Mouse (Mus musculus): ENCODE measurements around the gene Efnb2.

Efnb2 gene

DNA sequence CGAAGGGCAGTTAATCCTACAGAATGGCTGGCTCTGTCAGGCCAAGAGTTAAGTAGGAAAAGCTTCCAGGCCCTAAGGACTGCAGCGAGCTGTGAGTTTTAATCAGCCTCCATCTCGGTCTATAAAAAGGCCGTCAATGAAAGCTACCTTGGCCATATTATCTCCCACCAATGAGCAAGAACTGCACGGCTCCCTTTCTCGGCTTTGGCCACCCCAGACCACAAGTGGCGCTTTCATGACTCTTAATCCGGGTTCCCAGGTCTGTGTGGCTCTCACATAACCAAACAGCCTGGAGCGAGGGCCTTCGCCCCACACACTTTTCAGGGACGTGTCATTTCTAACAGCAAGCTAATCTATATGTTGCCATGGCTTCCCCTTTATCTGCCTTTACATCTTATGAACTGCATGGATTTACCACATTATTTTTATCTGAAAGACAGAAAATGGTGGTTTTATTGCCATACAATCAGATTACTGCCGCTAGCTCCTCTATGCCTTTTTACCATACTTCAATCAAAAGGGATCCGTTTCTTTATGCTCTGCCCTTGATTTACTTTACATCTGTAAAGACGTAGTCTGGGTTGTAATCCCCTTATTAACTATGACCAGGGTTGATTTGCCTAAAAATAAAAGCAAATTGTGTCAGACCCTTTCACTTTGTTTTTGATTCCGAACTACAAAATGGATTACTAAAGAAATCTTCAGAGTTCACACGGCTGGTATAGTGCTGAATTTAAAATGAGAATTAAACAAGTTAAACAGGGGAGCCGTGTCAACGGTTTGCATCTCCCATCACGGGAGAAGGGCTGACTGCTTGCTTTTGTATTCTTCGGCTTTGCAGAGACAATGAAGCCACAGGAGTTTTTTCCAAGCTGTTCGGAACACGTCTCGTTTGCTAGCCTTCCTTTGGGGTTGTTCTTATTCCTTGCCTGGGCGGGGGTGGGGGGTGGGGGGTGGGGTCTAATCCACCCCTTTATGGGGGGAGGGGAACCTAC, 5.4 kb downstream of the Efnb2 start:
- DNase-seq = peak; percentile 83

DNA sequence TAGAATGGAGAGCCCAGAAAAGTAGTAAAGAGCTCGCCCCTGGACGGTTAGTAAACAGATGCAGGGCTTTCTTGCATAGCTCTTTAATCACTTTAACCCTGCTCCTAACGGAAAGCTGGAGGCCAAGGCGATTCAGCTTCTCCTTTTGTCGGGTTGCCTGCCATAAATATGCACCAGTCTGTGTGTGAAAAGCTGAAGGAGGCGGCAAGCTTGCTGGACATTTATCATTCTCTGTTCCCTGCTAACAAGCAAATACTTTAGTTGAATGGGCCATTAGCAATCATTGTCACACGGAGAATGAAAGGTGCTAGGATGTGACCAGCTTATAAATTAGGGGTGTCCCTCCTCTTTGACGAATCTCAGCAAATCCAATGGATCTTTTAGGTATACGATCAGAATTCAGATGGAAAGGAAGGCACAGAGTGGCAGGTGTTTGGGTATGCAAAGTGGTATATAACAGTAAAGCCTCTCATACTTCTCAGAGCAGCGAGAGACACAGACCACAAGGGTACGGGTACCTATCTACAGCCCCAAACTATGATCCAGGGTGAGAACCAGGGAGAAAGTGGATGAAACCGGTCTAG, 7.0 kb downstream of the Efnb2 start:
- DNase-seq = peak; percentile 70

- peak; percentile 81 for DNase-seq
Measured at GRCm38 (mm10) chr8:8653343-8653742, 7.7 kb downstream of the Efnb2 start.

- DNase-seq = peak; percentile 78
Measured at GRCm38 (mm10) chr8:8652388-8652787, 8.7 kb downstream of the Efnb2 start.

DNA sequence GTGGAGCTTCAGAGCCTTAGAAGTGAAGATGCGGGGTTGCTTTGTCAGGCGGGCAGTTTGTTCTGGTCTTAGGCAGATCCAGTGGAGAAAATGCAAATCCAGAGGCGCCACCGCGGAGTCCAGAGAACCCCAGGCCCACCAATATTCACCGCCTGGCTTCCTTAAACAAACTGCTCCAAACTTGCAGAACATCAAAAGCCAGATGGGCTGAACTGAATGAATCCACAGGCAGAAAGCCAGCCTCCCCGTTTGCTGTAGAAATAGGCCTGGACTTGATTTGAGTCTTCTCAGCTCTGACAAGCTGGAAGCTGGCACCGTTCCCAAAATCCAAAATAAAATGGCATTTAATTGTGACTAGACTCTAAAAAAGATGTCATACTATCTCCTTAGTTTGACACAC, 11.1 kb downstream of the Efnb2 start:
- DNase-seq = peak; percentile 92

DNA sequence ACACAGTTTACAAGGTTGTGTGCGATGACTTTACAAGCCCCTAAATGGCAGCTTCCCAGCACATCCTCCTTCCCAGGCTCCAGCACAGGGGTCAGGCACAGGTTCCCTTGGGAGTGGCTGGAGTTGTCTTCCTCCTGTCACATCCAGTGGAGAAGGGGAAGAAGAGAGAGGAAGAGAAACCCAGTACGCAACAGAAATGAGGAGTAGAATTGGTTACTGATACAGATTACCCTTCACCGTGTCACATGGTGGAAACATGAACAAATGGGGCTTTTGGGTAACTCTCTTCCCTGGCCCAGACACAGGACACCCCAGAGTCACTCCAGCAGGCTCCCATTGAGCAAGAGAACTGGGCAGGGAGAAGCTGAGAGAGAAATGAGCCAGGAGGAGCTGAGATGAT, 11.5 kb downstream of the Efnb2 start:
- peak; percentile 92 for DNase-seq

GRCm38 (mm10) chr8:8648686-8649085, 12.4 kb downstream of the Efnb2 start:
- DNase-seq = peak; percentile 73

DNA sequence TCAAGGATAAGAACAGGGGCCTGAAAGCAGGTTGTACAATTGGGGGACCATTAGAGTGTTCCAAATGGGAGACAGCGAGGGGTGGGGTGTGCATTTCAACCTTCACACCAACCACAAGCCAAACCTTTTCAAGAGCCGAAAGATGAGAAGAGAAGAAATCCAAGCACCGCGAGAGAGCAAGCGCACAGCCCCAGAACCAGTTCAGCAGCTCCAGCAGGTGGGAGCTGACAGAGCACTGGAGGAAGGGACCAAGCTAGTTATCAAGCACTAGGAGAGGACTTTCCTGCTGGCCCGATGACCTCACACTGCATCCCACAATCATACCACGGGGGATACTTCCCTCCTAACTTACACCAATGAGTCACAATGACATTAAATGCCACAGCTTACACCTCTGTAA, 13.2 kb downstream of the Efnb2 start:
- peak; percentile 75 for DNase-seq

DNA sequence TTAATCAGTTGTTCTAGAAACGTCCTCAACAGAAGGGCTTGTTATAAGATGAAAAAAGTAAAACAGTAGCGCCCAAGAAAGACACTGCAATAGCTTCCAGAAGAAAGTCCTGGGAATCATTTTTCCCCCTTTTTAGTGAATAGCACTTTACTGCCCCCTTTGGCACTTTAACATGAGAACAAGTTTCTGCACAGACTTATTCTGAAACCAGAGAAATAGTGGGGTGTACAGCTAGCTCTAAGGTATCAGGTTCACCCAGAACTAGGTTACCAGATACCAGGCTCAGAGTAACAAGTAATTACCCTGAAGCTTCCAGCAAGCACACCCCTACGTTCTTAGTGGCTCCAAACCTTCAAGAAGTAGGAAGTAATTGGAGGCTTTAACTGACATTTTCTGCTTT, 13.7 kb downstream of the Efnb2 start:
- DNase-seq = no peak

DNA sequence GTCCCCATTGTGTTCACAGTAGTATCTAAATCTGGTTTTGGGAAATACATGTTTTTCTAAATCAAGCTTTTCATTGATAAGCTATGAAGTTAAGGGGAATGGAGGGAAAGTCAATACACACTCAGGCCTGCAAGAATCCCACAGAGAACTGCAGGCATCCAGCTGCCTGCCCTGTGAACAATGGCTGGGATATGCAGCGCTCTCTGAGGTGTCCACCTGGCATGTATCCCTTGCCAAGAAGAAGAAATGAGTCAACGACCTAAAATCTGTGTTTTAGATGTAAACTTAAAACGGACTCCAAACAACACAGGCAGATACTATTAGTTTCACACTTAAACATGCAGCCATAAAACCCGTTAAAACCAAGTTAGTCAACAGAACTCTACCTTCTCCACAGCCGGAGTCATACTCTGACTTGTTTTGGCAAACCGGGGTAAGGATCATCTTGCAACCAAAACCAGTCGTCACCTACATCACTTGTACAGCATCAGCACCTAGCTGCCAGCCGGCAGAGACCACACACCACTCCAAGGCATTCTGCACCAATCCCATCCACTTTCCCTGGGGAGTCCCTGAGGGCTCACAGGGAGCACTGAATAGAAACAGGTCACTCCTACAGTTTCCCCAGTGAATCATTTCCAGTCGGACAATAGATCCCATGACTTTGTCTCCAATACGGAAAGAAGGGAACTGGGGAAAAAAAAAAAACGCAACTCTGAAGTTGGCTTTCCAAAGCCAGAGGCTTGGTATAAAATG, 16.7 kb downstream of the Efnb2 start:
- DNase-seq = peak; percentile 92

DNA sequence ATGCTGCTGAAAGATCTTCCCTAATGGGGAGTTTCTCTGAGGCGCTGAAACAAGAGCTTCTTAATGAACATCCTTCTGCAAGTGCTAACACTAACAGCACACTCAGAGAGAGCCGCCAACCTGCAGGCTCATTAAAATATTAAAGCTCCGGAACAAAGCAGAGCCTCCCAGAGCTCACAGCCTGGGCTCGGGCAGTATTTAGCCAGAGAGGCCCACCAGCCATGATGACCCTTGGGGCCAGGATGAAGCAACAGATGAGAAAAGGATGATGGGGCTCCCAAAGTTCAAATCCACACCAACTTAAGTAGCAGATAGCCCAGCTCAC, 20.8 kb downstream of the Efnb2 start:
- DNase-seq = peak; percentile 27

DNA sequence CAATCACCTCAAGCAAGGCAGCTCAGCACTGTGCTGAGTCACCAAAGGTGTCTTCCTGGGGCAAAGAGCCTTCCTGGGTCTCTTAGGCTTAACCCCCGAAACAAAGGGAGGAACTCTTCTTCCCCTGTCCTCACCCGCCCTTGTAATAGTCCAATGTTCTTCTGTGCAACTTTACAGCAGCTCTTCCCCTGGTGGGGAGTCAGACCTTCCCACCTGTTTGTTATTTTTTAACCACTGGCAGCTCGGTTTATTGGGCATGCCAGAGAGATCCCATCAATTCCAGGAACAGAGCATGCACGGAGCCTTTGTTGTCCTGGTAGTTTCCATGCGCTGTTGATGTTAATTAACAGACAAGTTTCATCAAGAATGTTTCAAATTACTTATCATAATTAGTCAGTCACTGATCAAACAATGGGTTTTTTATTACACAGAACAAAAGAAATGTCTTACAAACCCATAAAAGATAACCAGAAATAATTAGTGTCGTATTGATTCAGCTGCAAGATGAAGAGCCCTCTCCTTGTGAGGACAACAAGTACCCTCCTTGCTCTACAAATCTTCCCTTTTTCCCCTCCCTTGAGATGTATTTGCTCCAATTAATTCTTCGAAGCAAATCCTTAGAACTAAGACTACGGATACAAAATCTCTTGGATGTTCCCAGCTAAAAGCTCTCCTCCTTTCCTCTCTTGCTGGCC, 21.3 kb downstream of the Efnb2 start:
- DNase-seq = peak; percentile 71

- peak; percentile 86 for DNase-seq
Measured at GRCm38 (mm10) chr8:8631394-8631793, 29.6 kb downstream of the Efnb2 start.

GRCm38 (mm10) chr8:8624017-8624416, 37.0 kb downstream of the Efnb2 start:
- peak; percentile 39 for DNase-seq

DNA sequence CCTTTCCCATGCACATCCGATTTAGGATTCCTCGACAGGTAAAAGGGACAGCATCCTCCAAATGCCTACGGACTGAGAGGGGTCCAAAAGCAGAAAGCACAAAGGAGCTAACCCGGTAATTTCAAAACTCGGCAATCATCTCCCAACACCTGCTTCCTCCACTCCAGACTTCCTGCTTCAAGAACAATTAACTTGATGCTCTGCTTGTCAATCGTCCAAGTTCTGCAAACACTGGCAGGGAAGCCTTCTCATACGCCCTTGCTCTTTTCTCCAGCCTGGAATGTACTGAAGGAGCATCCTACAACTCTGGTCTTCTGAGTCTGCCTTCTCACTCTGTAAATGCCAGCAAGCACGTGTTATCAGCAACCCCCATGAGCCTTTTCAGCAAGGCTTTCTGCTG, 37.6 kb downstream of the Efnb2 start:
- DNase-seq = peak; percentile 98

- no peak for DNase-seq
Measured at GRCm38 (mm10) chr8:8622476-8622875, 38.6 kb downstream of the Efnb2 start.

GRCm38 (mm10) chr8:8622031-8622430, 39.0 kb downstream of the Efnb2 start:
- DNase-seq = peak; percentile 80

- DNase-seq = peak; percentile 75
Measured at GRCm38 (mm10) chr8:8621236-8621917, 39.7 kb downstream of the Efnb2 start.

- peak; percentile 83 for DNase-seq
Measured at GRCm38 (mm10) chr8:8620536-8620935, 40.5 kb downstream of the Efnb2 start.

DNA sequence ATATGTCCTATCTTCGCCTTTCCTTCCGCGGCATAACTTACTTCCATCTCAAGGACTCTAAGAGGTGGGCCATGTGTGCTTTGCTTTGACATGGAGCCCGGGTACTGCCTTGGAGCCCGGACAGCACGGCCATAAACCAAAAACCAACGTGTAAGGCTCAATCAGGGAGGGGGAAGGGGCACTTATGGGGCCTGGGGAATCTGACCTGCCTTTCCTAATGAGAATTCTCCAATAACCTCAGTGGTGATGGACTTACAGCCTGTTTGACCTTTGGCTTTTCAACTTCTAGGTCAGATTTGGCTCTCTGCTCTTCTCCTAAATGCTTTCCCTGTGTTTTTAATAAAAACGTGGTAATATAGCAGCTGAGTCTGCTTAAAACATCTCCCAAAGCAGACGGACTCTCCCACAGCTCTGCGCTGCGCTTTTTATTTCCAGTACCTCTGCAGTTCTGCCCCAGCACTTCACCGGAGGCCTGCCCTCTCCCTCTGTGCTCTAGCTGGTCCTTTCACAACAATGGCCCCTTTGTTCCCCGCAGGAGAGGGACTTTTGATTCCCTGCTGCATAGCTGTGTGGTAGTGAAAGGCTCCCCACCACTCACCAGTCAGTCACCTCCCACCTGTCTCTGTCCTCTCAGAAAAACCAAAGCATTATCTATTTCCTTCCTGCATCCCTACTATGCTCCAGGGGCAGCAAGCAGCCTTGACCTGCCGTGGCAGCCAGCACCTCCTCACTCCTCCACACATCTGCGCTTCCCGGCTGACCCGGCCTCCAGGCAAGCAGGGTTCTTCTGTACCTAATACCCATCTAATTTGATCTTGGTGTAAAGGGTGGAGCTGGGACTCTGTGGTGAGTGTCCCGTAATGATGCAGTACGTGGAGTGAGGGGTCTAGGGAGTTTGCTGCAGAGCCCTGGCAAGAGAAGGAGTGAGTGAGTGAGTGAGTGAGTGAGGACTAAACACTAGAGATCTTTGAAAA, 41.5 kb downstream of the Efnb2 start:
- peak; percentile 77 for DNase-seq

GRCm38 (mm10) chr8:8613844-8614243, 47.2 kb downstream of the Efnb2 start:
- DNase-seq = no peak

All from heart, adult 11 months (tissue).